Mouse (Mus musculus): ENCODE measurements around the gene Itpkb.

DNA sequence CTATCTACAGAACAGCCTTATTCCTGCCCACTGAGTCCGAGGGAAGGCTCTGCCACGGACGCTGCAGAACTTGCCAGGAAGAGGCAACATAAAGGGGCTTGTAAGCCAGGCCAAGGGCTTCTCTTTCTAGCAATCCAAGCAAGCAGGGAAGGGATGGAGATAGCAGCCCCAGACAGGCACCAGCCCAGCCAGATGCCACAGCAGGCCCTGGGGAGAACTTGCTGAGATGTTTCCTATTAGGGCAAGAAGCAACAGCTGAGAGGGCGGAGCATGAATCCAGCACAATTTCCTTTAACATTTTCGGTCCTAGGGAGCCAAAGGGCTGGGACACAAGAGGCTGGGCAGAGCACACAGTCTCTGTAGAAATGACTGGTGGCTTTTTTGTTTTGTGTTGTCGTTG lies 128.0 kb downstream of the Itpkb start:
- TF ChIP-seq CTCF (IDR thresholded peaks at IDR 0.05; ENCODE audit: control insufficient read depth, insufficient read depth, low read length) (no peak), POLR2A (IDR thresholded peaks at IDR 0.05; ENCODE audit: borderline replicate concordance, control insufficient read depth, low read depth, low read length) (no peak)
